Comparison of ENCODE assay signal across 7 mouse cellular contexts in the genomic region with DNA sequence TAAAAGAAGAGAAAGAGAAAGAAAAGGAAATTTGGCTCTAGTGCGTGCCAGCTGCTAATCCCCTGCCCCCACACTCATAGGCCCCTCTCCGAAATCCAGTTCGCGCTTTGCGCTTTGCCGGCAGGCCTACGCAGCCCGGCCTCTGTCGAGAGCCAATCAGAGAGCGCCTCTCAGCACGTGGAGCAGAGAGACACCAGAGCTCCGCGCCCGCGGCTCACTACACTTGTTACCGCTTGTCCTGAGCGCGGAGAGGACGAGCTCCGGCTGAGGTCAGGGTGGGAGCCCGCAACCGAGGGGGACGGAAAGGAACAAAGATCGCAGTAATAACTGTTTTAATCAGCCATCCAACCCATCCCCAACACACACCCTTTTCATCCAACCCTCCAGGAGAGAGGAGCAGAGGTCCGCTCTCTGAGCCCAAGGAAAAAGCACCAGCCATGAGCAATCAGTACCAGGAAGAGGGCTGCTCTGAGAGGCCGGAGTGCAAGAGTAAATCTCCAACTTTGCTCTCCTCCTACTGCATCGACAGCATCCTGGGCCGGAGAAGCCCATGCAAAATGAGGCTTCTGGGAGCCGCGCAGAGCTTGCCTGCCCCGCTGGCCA. TPM values are rescaled to one million over a fixed set of nuclear protein-coding genes. Genes with fewer than 3 reads are reported as not detected.
A peak's percentile ranks its signal among the peaks of the same experiment; 100 is the strongest.
DNase-seq lines count a peak whose midpoint lies in the region; ATAC-seq and TF ChIP-seq lines count a peak whose summit lies in the region.

Arx (plus strand) TSS at position 155 of the 603 bp plus-strand sequence.

- DNase-seq in G1E (ENCODE audit: low spot score): no peak
- DNase-seq in brain, adult 2 months (ENCODE audit: low read depth, low spot score): peak; percentile 81
- DNase-seq in frontal cortex, postnatal 14 days (ENCODE audit: low spot score in 2 of 2): peak; percentile 60 to 68
- peak; percentile 71 for DNase-seq in left cerebral cortex, postnatal 4 days
- DNase-seq in midbrain, embryonic 11.5 days (ENCODE audit: low spot score, missing footprints): peak; percentile 94

- no peak within 1 kb of the TSS for H3K27ac ChIP-seq in intestine, embryonic 15.5 days
- H3K27ac ChIP-seq in midbrain, embryonic 11.5 days (ENCODE audit: low read depth, low read length): no peak within 1 kb of the TSS
- H3K27ac ChIP-seq in stomach, embryonic 16.5 days (ENCODE audit: low read length): no peak within 1 kb of the TSS

- 26% methylated on average over 31 of the region's 31 CpGs for WGBS in intestine, embryonic 15.5 days
- 18% methylated on average over 31 of the region's 31 CpGs for WGBS in midbrain, embryonic 11.5 days
- 23% methylated on average over 31 of the region's 31 CpGs for WGBS in stomach, embryonic 16.5 days

- peaks cover 74% of the 10 kb centered on the region for H3K27me3 ChIP-seq in G1E (ENCODE audit: insufficient read depth, low read length)
- peaks cover 70% of the 10 kb centered on the region for H3K27me3 ChIP-seq in intestine, embryonic 15.5 days (replicated peaks)
- H3K27me3 ChIP-seq in midbrain, embryonic 11.5 days (ENCODE audit: control insufficient read depth, insufficient read depth, low read length): peaks cover 67% of the 10 kb centered on the region
- H3K27me3 ChIP-seq in stomach, embryonic 16.5 days (ENCODE audit: control insufficient read depth, insufficient read depth, low read length): peaks cover 77% of the 10 kb centered on the region

- H3K4me3 ChIP-seq in G1E (ENCODE audit: low read depth, low read length): peak within 1 kb of the TSS; percentile 30; the same call in 1 of the 2 replicates
- no peak within 1 kb of the TSS for H3K4me3 ChIP-seq in intestine, embryonic 15.5 days (replicated peaks)
- peak within 1 kb of the TSS; percentile 23 for H3K4me3 ChIP-seq in midbrain, embryonic 11.5 days (ENCODE audit: low read depth, low read length)
- peak within 1 kb of the TSS; percentile 11; the same call in 1 of the 2 replicates for H3K4me3 ChIP-seq in stomach, embryonic 16.5 days (replicated peaks; ENCODE audit: low read length)

- H3K4me1 ChIP-seq in G1E (ENCODE audit: insufficient read depth, low read depth, low read length): peaks cover 41% of the 10 kb centered on the region
- H3K4me1 ChIP-seq in intestine, embryonic 15.5 days (replicated peaks): 0 out of 2 replicates have a peak, but pooled peaks cover 5% of the 10 kb centered on the region
- H3K4me1 ChIP-seq in midbrain, embryonic 11.5 days (ENCODE audit: control insufficient read depth, insufficient read depth, low read length): peaks cover 5% of the 10 kb centered on the region; the same call in 1 of the 2 replicates
- no peaks in the 10 kb centered on the region for H3K4me1 ChIP-seq in stomach, embryonic 16.5 days (ENCODE audit: control insufficient read depth, insufficient read depth, low read length)

- no peak for TF ChIP-seq CTCF in G1E (IDR thresholded peaks at IDR 0.05; ENCODE audit: low read depth, low read length)

- no peaks in the 10 kb centered on the region for H3K36me3 ChIP-seq in G1E (replicated peaks)
- no peaks in the 10 kb centered on the region for H3K36me3 ChIP-seq in intestine, embryonic 15.5 days
- no peaks in the 10 kb centered on the region for H3K36me3 ChIP-seq in midbrain, embryonic 11.5 days (ENCODE audit: control insufficient read depth, insufficient read depth, low read length)
- H3K36me3 ChIP-seq in stomach, embryonic 16.5 days (ENCODE audit: control insufficient read depth, insufficient read depth, low read length): no peaks in the 10 kb centered on the region

- H3K9me3 ChIP-seq in G1E (replicated peaks): no peaks in the 10 kb centered on the region
- H3K9me3 ChIP-seq in intestine, embryonic 15.5 days: no peaks in the 10 kb centered on the region
- no peaks in the 10 kb centered on the region for H3K9me3 ChIP-seq in midbrain, embryonic 11.5 days (ENCODE audit: control insufficient read depth, low read length)
- no peaks in the 10 kb centered on the region for H3K9me3 ChIP-seq in stomach, embryonic 16.5 days (replicated peaks; ENCODE audit: control insufficient read depth, low read length)

- no peak within 1 kb of the TSS for H3K9ac ChIP-seq in intestine, embryonic 15.5 days
- H3K9ac ChIP-seq in midbrain, embryonic 11.5 days (ENCODE audit: low read length): 0 out of 2 replicates have a peak within 1 kb of the TSS, but pooled peaks have one; percentile 24
- H3K9ac ChIP-seq in stomach, embryonic 16.5 days (ENCODE audit: low read length): no peak within 1 kb of the TSS

- intact Hi-C loops in left cerebral cortex, postnatal 4 days (cut with DNase I): loop anchor here (5.0 kb wide), 1 partner anchor 181 kb away; no protein-coding TSS in a partner anchor

- no peak for ATAC-seq in G1E (ENCODE audit: extremely low read depth, insufficient number of reproducible peaks, low FRiP score, poor library complexity, severe bottlenecking)
- peak; percentile 93 for ATAC-seq in intestine, embryonic 15.5 days
- ATAC-seq in midbrain, embryonic 11.5 days (ENCODE audit: low FRiP score): peak; percentile 94
- ATAC-seq in stomach, embryonic 16.5 days (ENCODE audit: insufficient read depth, low FRiP score): peak; percentile 88

- H3K4me2 ChIP-seq in intestine, embryonic 15.5 days (replicated peaks): peak within 1 kb of the TSS; percentile 30; the same call in 1 of the 2 replicates
- H3K4me2 ChIP-seq in midbrain, embryonic 11.5 days: peak within 1 kb of the TSS; percentile 16
- H3K4me2 ChIP-seq in stomach, embryonic 16.5 days (ENCODE audit: low read depth, low read length): no peak within 1 kb of the TSS

RNA-seq across cellular contexts. Expression of gene Arx, which starts in this region (rescaled TPM):
- total RNA-seq in G1E (2014; fragmentation: Nextera tagmentation): not detected in 2 replicates
- total RNA-seq in G1E (2017): 0.11 TPM in 1 of 2 replicates, not detected in the other
- 0.18 and 0.25 TPM in 2 replicates for polyA plus RNA-seq in G1E (2012)
- polyA plus RNA-seq in intestine, embryonic 15.5 days (2015; fragmentation: Nextera tagmentation; extraction: Ambion mirVana): 0.53 and 0.63 TPM in 2 replicates
- total RNA-seq in left cerebral cortex, postnatal 4 days (2021): 10 to 100 TPM; 46.9 to 47.5 TPM
- polyA plus RNA-seq in midbrain, embryonic 11.5 days (2014; fragmentation: Nextera tagmentation; extraction: Ambion mirVana): 6.3 and 7.5 TPM in 2 replicates
- polyA plus RNA-seq in stomach, embryonic 16.5 days (2015; fragmentation: Nextera tagmentation; extraction: Ambion mirVana): 0.19 and 0.22 TPM in 2 replicates

Comparison
In these comparisons a context has a peak if more than half of its experiments do, and no peak if none do; other contexts are left out.
1. RNA of gene Arx (total RNA-seq): 46.9 to 47.5 TPM in left cerebral cortex, postnatal 4 days; 0.11 TPM in G1E; every median in the first group is over 10 times any median in the second.
2. Peak in ATAC-seq and H3K4me2 ChIP-seq in intestine, embryonic 15.5 days; RNA of the gene not detected or under 1 TPM.
3. Peak in ATAC-seq and H3K4me3 ChIP-seq in stomach, embryonic 16.5 days; RNA of the gene not detected or under 1 TPM.